Mouse (Mus musculus) thymus, adult 2 months (tissue): ENCODE measurements around the gene Ccdc8. TPM values are rescaled to one million over a fixed set of nuclear protein-coding genes. Genes with fewer than 3 reads are reported as not detected.
A peak's percentile ranks its signal among the peaks of the same experiment; 100 is the strongest.
"Not testable (repeated sequence)": the region's sequence is repeated elsewhere in the genome, so short reads cannot be mapped to it uniquely, and the experiment has no call there.

ENCODE experiments used
- DNase-seq: peaks from one replicate; pipeline ENCODE4 v3.0.0; 2021
- H3K27ac ChIP-seq: fragments of 200-500 bp; 2 replicates; pipeline ENCODE4 v1.5.1; 2012; ENCODE audit warnings: low read length, control low read depth; ENCODE audit not compliant: control insufficient read depth, insufficient read depth
- H3K27me3 ChIP-seq: fragments of 200-500 bp; 2 replicates; pipeline ENCODE4 v1.6.1; 2012; ENCODE audit warnings: mild to moderate bottlenecking, low read length, moderate library complexity, mixed read lengths; ENCODE audit not compliant: control insufficient read depth, insufficient read depth
- H3K36me3 ChIP-seq: fragments of 200-500 bp; 2 replicates; pipeline ENCODE4 v1.6.1; 2012; ENCODE audit warnings: mild to moderate bottlenecking, low read length, moderate library complexity; ENCODE audit not compliant: control insufficient read depth, insufficient read depth
- H3K4me1 ChIP-seq: fragments of 200-500 bp; replicated peaks from 2 replicates; pipeline ENCODE4 v1.6.1; 2012; ENCODE audit warnings: low read length; ENCODE audit not compliant: control insufficient read depth, insufficient read depth
- H3K4me3 ChIP-seq: fragments of 200-500 bp; 2 replicates; pipeline ENCODE4 v1.5.1; 2012; ENCODE audit warnings: mild to moderate bottlenecking, low read length, control low read depth, moderate library complexity; ENCODE audit not compliant: control insufficient read depth, insufficient read depth
- CTCF ChIP-seq: fragments of 200-500 bp; IDR thresholded peaks from 2 replicates; pipeline ENCODE4 v1.5.1; 2012; ENCODE audit warnings: mild to moderate bottlenecking, control low read depth, low read length, moderate library complexity, borderline replicate concordance; ENCODE audit not compliant: control insufficient read depth, poor library complexity, insufficient read depth; ENCODE audit errors: extremely low read depth
- POLR2A ChIP-seq: fragments of 200-500 bp; IDR thresholded peaks from 2 replicates; pipeline ENCODE4 v1.6.1; 2012; ENCODE audit warnings: mild to moderate bottlenecking, low read length, control low read depth, moderate library complexity; ENCODE audit not compliant: control insufficient read depth, poor library complexity, insufficient read depth; ENCODE audit errors: extremely low read depth
- WGBS: fragments of 180-500 bp; shearing (Covaris S2); methylation state at CpG from one replicate; pipeline ENCODE4 v1.1.7; 2018; 5-methylcytosine and 5-hydroxymethylcytosine counted together
- polyA plus RNA-seq: library from polyadenylated mRNA; depleted of rRNA; stranded (reverse); fragments of >200 nt; gene quantifications from 2 replicates; pipeline ENCODE4 v1.2.3, GENCODE M21; 2012

Gene Ccdc8
- polyA plus RNA-seq, 1 experiment = 2.0 TPM

GRCm38 (mm10) chr7:16947959-16948361, 44.5 kb upstream of the Ccdc8 start:
- 35% methylated on average over 4 of the region's 4 CpGs for WGBS
- Histone ChIP-seq H3K27ac (no peak overlapping the region), H3K27me3 (peaks cover 20% of the 10 kb centered on the region; the same call in 1 of the 2 replicates), H3K4me3 (no peak overlapping the region), H3K36me3 (no peaks in the 10 kb centered on the region), H3K4me1 (peaks cover 40% of the 10 kb centered on the region)
- DNase-seq = no peak
- TF ChIP-seq CTCF = no peak

DNA sequence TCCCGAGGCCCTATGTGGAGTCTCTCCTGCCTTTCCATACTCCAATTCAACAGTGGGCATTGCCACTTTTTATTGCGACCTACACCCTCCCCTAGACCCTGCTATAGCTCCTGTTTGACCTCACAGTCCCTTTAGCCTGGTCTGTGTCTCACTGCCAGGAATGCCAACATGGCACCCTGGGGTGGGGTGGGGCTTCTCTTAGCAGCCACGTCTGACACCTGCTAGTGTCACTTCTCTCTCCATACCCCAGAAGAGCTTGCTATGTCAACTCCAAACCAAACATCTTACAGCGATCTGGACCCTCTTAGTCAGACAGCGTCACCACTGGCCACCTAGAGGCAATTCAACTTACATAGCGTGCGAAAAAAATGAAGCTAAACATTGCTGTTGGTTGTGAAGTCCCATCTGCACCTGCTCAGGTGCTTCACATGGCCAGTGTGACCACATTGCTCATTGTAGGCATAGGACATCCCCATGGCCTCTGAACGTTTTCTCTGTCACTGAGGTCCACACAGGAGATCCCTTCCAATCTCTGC, 43.5 kb upstream of the Ccdc8 start:
- no peaks in the 10 kb centered on the region for H3K36me3 ChIP-seq
- H3K27ac ChIP-seq = no peak overlapping the region
- DNase-seq = no peak
- H3K4me3 ChIP-seq = no peak overlapping the region
- H3K4me1 ChIP-seq = peaks cover 34% of the 10 kb centered on the region
- peaks cover 20% of the 10 kb centered on the region; the same call in 1 of the 2 replicates for H3K27me3 ChIP-seq
- 88% methylated on average over 8 of the region's 8 CpGs for WGBS
- TF ChIP-seq POLR2A (no peak), CTCF (no peak)

DNA sequence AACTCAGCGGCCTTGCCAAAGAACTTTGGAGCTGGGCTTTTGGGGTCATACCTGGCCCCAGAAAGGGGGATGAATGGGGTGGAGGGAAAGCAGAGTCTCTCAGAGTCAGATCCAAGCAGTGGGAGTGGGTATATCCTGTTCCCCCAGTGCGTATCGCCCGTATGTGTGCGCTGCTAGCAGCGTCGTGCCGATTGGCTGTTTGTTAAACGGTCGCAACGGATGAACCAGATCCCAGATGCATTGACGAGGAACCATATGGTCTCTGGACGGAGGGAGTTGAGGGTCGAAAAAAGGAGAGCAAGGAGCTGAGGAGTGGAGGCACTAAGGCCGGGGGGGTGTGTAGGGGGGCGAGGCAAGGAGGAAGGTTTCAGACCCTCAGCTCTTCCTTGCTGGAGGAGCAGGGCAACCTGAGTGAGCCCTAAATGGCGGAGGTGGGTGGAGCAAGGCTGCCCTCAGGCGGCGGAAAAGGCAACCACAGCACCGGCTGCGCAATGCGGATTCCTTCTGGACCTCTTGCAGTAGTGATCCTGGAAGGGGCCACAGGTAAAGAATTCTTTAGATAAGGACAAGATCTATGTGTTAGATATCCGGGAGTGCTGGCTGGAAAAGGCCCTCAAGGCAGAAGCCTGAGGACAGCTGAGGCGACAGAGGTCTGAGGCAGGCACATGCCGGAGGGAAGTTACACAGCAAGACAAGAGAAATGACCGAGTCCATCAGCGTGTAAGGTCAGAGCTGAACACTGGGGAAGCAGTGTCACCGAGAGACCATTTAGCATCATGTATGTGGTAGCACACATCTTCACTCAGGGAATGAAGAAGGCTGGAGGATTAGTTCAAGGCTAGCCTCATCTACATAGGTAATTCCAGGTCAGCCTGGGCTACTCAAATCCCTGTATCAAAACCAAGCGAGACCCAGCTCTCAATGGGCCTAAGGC, 42.3 kb upstream of the Ccdc8 start:
- Histone ChIP-seq H3K27me3 (peaks cover 17% of the 10 kb centered on the region; the same call in 1 of the 2 replicates), H3K36me3 (no peaks in the 10 kb centered on the region), H3K4me3 (peak overlapping the region; percentile 42), H3K4me1 (peaks cover 24% of the 10 kb centered on the region), H3K27ac (no peak overlapping the region)
- DNase-seq = peak; percentile 83
- 11% methylated on average over 29 of the region's 29 CpGs for WGBS
- TF ChIP-seq POLR2A (peak; percentile 24; the same call in 1 of the 2 replicates), CTCF (peak; percentile 91)

DNA sequence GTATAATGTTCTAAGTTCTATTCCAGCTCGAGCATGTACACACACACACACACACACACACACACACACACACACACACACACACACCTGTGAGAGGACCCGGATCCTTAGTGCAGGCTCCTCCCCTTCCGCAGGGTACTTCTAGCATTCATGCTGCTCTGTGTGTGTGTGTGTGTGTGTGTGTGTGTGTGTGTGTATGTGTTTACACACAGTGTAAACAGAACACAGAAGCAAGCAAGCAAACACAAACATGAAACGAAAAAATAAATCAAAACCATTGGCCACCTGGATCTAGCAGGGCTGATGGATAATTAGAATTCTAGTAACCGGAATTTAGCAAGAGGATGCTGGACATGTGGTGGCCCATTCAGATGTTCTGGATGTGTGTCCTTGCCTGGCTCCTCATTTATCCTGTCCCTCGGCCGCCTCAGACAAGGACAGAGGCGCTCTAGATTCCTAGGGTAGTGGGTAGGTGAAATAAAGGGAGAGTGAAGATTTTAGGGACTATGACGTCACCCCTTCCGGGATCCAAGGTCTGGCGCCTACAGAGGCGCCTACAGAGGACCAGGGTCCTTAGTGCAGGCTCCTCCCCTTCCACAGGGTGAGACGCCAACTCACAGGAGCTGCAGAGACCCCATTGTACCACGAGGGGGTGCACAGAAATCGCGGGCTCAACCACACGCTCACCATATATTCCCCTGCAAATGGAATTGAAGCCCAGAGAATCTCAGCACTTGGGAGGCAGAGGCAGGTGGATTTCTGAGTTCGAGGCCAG, 41.5 kb upstream of the Ccdc8 start:
- Histone ChIP-seq H3K4me1 (peaks cover 15% of the 10 kb centered on the region), H3K4me3 (no peak overlapping the region), H3K36me3 (no peaks in the 10 kb centered on the region), H3K27me3 (peaks cover 9% of the 10 kb centered on the region; the same call in 1 of the 2 replicates), H3K27ac (no peak overlapping the region)
- TF ChIP-seq POLR2A (no peak), CTCF (peak; percentile 89)
- peak; percentile 86 for DNase-seq
- WGBS = 25% methylated on average over 18 of the region's 18 CpGs

- H3K4me3 ChIP-seq, DNase-seq, H3K27me3 ChIP-seq, H3K4me1 ChIP-seq, H3K36me3 ChIP-seq, H3K27ac ChIP-seq: not testable (repeated sequence)
- 93% methylated on average over 2 of the region's 2 CpGs for WGBS
These were observed 38.7 kb upstream of the Ccdc8 start for GRCm38 (mm10) chr7:16953776-16954175.

DNA sequence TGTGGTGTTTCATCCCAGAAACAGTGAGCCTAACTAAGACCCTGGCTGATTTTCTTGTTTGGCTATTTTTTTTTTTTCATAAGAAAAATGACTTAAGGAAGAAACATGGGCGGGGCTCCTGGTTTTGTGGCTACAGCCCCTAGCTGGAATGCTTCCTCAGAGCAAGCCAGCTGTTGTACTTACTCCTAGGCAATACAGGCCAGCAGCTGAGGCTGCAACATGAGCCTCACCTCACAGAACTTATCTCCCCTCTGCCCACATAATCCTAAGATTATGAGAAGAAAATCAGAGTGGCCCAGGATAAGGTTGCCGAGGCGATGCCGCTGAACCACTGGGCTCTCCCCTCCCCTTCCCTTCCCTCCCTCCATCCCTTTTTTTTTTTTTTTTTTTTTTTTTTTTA, 36.8 kb upstream of the Ccdc8 start:
- Histone ChIP-seq H3K36me3 (no peaks in the 10 kb centered on the region), H3K4me1 (peaks cover 2% of the 10 kb centered on the region; the same call in 1 of the 2 replicates), H3K27me3 (no peaks in the 10 kb centered on the region), H3K27ac (no peak overlapping the region), H3K4me3 (no peak overlapping the region)
- no peak for DNase-seq
- 64% methylated on average over 4 of the region's 4 CpGs for WGBS
- no peak for TF ChIP-seq CTCF
- TF ChIP-seq POLR2A = no peak
